14 mouse cellular contexts compared by ENCODE assay signal in the genomic region with DNA sequence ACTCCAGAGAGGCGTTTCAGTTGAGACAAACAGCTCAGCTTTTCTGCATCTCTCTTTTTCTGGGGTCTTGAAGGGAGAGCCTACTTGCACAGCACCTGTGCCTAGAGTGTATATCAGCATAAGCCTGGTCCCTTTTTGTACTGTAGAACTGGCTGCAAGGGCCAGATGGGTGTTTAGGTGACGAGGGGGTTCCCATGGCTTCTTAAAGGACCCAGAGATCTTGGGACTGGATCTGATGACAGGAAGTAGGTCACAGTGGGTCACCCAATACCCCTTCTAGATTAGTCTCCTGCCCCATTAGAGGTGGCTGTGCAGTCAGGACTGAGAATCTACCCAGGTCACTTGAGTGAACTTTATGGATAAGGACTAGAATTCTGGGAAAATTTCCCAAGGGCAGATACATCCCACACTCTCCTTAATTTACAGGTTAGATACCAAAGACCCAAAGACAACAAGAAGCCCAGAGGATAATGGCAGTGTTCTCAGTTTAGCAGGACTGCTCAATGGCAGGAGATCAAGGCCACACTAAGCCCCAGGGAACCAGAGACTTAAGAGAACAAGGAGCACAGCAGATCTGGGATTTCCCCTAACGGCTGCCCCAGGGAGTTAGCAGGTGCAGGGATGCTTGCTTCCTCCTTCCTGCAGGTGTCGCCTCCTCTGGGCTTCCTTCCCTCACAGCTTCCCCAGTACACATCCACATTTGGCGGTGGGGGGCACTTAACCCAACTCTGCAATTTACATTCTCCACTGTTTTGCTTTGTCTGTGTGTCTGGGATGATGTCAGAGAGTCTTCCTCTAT. TPM values are rescaled to one million over a fixed set of nuclear protein-coding genes. Genes with fewer than 3 reads are reported as not detected.
A peak's percentile ranks its signal among the peaks of the same experiment; 100 is the strongest.
DNase-seq lines count a peak whose midpoint lies in the region; ATAC-seq and TF ChIP-seq lines count a peak whose summit lies in the region.
"Had no signal": no experiment of that assay in that cellular context is flagged by ENCODE, and none has a peak within 500 bp of the region (broad histone marks: within the 10 kb centered on the region; RNA-seq: fewer than 3 reads in every experiment).

No protein-coding gene starts in this region.

- WGBS in heart, embryonic 16.5 days, result 55% methylated on average over 5 of the region's 5 CpGs

- no peak for TF ChIP-seq POLR2A in CH12.LX (IDR thresholded peaks at IDR 0.05; ENCODE audit: low read depth, low read length)

- H3K4me3 ChIP-seq in heart, embryonic 16.5 days (ENCODE audit: low read length), result no peak overlapping the region
- peak overlapping the region in 1 of 3 experiments; percentile 4 for H3K4me3 ChIP-seq in CH12.LX (replicated peaks in 1 of 3; ENCODE audit: low read depth in 2 of 3, low read length in 2 of 3, poor library complexity in 1 of 3)

- no peaks in the 10 kb centered on the region for H3K36me3 ChIP-seq in heart, embryonic 16.5 days (ENCODE audit: control insufficient read depth, insufficient read depth)
- H3K36me3 ChIP-seq in CH12.LX (replicated peaks in 1 of 2; ENCODE audit: control insufficient read depth in 1 of 2, insufficient read depth in 1 of 2, low read length in 1 of 2), result no peaks in the 10 kb centered on the region

- ATAC-seq in heart, embryonic 16.5 days (replicated peaks; ENCODE audit: extremely low read depth, insufficient read depth, low FRiP score), result 0 out of 2 replicates have a peak, but pooled peaks have one; percentile 33
- ATAC-seq: hindbrain, postnatal 0 days had no signal

- no peak overlapping the region for H3K4me2 ChIP-seq in heart, embryonic 16.5 days (ENCODE audit: low read depth, low read length)
- H3K4me2 ChIP-seq in CH12.LX (ENCODE audit: insufficient read depth, low read depth, poor library complexity, severe bottlenecking), result peak overlapping the region; percentile 45
- H3K4me2 ChIP-seq: midbrain, embryonic 11.5 days had no signal

- H3K79me2 ChIP-seq in CH12.LX (replicated peaks; ENCODE audit: control insufficient read depth, extremely low read depth, insufficient read depth, poor library complexity, severe bottlenecking), result no peaks in the 10 kb centered on the region

- dilution Hi-C loops in CH12.LX (cut with MboI; ENCODE audit: extremely low pct_ligation_motif_present, extremely low pct_unique_long_range_greater_than_20kb, low sequenced_read_pairs), result no loop called here

- intact Hi-C loops in heart, postnatal 10 days (cut with DNase I), result loop anchor here (5.0 kb wide), 1 partner anchor 54 kb away; no protein-coding TSS in a partner anchor

- peak; percentile 99 for TF ChIP-seq EP300 in CH12.LX (IDR thresholded peaks at IDR 0.05; ENCODE audit: low read length)

- TF ChIP-seq RAD21 in CH12.LX (IDR thresholded peaks at IDR 0.05; ENCODE audit: low read depth, low read length), result peak; percentile 37

- no peaks in the 10 kb centered on the region for H3K9me3 ChIP-seq in heart, embryonic 16.5 days (replicated peaks; ENCODE audit: control insufficient read depth, low read length)
- H3K9me3 ChIP-seq in CH12.LX (replicated peaks; ENCODE audit: low read length), result peaks cover 10% of the 10 kb centered on the region

- H3K4me1 ChIP-seq in heart, embryonic 16.5 days (ENCODE audit: control insufficient read depth, insufficient read depth, low read length), result peaks cover 6% of the 10 kb centered on the region
- H3K4me1 ChIP-seq in CH12.LX (ENCODE audit: control insufficient read depth in 1 of 2, insufficient read depth in 2 of 2), result peaks cover 63 to 82% of the 10 kb centered on the region in 2 experiments

- H3K27ac ChIP-seq in heart, embryonic 16.5 days (ENCODE audit: low read length), result peak overlapping the region; percentile 39; the same call in 1 of the 2 replicates
- peak overlapping the region; percentile 95 for H3K27ac ChIP-seq in CH12.LX (ENCODE audit: insufficient read depth, low read depth)
- H3K27ac ChIP-seq: hindbrain, postnatal 0 days; liver, embryonic 14.5 days had no signal

- TF ChIP-seq CTCF in CH12.LX (conservative IDR thresholded peaks at IDR 0.05 in 1 of 2, IDR thresholded peaks at IDR 0.05 in 1 of 2; ENCODE audit: low read depth in 2 of 2, low read length in 2 of 2), result peak in 1 of 2 experiments; percentile 68; a peak in 2 of 4 replicates

- DNase-seq in heart, postnatal 10 days, result no peak
- DNase-seq in CH12.LX (ENCODE audit: extremely low read depth), result peak; percentile 99
- DNase-seq in naive thymus-derived CD4-positive, alpha-beta T cell, adult 2 months (ENCODE audit: low read depth), result peak; percentile 69
- peak; percentile 65 to 75 for DNase-seq in thymus, postnatal 10 days (ENCODE audit: low spot score in 2 of 2)
- no peak for DNase-seq in urinary bladder, postnatal 14 days (ENCODE audit: low spot score)
- DNase-seq in adrenal gland, adult (ENCODE audit: inconsistent age in 2 of 2, low spot score in 1 of 2), result no peak
- no peak for DNase-seq in cerebellum, adult 9-10 months
- DNase-seq: adrenal gland, postnatal 36 days; cerebellum, adult 18-20 months; kidney, postnatal 14 days had no signal

- in situ Hi-C loops in CH12.LX (cut with MboI; ENCODE audit: low pct_ligation_motif_present, low pct_unique_long_range_greater_than_20kb, low sequenced_read_pairs), result no loop called here

- no peak overlapping the region for H3K9ac ChIP-seq in heart, embryonic 16.5 days (ENCODE audit: low read length)
- no peak overlapping the region for H3K9ac ChIP-seq in CH12.LX (ENCODE audit: insufficient read depth, low read depth)
- H3K9ac ChIP-seq: liver, embryonic 14.5 days had no signal

- no peaks in the 10 kb centered on the region for H3K27me3 ChIP-seq in heart, embryonic 16.5 days (ENCODE audit: control insufficient read depth, insufficient read depth, low read length)
- H3K27me3 ChIP-seq in CH12.LX (replicated peaks), result peaks cover 9% of the 10 kb centered on the region

TF ChIP-seq in CH12.LX, 34 proteins besides CTCF, POLR2A, EP300 and RAD21:
- TF ChIP-seq ZKSCAN1 (IDR thresholded peaks at IDR 0.05; ENCODE audit: borderline replicate concordance, low read depth, low read length) (no peak), ZMIZ1 (IDR thresholded peaks at IDR 0.05; ENCODE audit: low read depth, low read length) (no peak), UBTF (IDR thresholded peaks at IDR 0.05; ENCODE audit: low read depth, low read length) (no peak), MAZ (IDR thresholded peaks at IDR 0.05; ENCODE audit: low read depth, low read length) (peak; percentile 93), HCFC1 (IDR thresholded peaks at IDR 0.05; ENCODE audit: low read depth, low read length) (peak; percentile 17; the same call in 1 of the 2 replicates), GABPA (IDR thresholded peaks at IDR 0.05; ENCODE audit: insufficient replicate concordance, low read depth, low read length) (no peak), JUND (conservative IDR thresholded peaks at IDR 0.05; ENCODE audit: low read depth, low read length) (peak; percentile 46), ETS1 (conservative IDR thresholded peaks at IDR 0.05; ENCODE audit: low read depth, low read length) (peak; percentile 98), CHD2 (IDR thresholded peaks at IDR 0.05; ENCODE audit: low read length) (peak; percentile 82), ZNF384 (IDR thresholded peaks at IDR 0.05; ENCODE audit: low read depth, low read length) (no peak), ZC3H11A (IDR thresholded peaks at IDR 0.05; ENCODE audit: low read depth, low read length) (no peak), MEF2A (IDR thresholded peaks at IDR 0.05; ENCODE audit: borderline replicate concordance, low read depth, low read length) (peak; percentile 91), NRF1 (IDR thresholded peaks at IDR 0.05; ENCODE audit: low read depth, low read length) (no peak), SMC3 (IDR thresholded peaks at IDR 0.05; ENCODE audit: low read depth, low read length) (peak; percentile 53), MXI1 (IDR thresholded peaks at IDR 0.05; ENCODE audit: low read depth, low read length) (peak; percentile 42), IRF4 (IDR thresholded peaks at IDR 0.05; ENCODE audit: low read depth, low read length) (peak; percentile 94), USF2 (conservative IDR thresholded peaks at IDR 0.05; ENCODE audit: low read depth, low read length) (no peak; the same call in 1 of the 2 replicates), TBP (conservative IDR thresholded peaks at IDR 0.05; ENCODE audit: low read depth, low read length) (peak; percentile 52), RCOR1 (conservative IDR thresholded peaks at IDR 0.05; ENCODE audit: low read depth, low read length) (peak; percentile 97), MYC (IDR thresholded peaks at IDR 0.05; ENCODE audit: low read depth, low read length) (peak; percentile 77; the same call in 1 of the 2 replicates), ELF1 (IDR thresholded peaks at IDR 0.05; ENCODE audit: low read depth, low read length) (peak; percentile 80), CHD1 (IDR thresholded peaks at IDR 0.05; ENCODE audit: low read depth, low read length) (no peak), TCF12 (IDR thresholded peaks at IDR 0.05; ENCODE audit: low read depth, low read length) (peak; percentile 100), PAX5 (IDR thresholded peaks at IDR 0.05; ENCODE audit: low read length) (no peak), SIN3A (IDR thresholded peaks at IDR 0.05; ENCODE audit: low read length) (no peak), BHLHE40 (IDR thresholded peaks at IDR 0.05; ENCODE audit: low read depth, low read length) (peak; percentile 98), KAT2A (IDR thresholded peaks at IDR 0.05; ENCODE audit: insufficient replicate concordance, low read length) (peak; percentile 80), MAFK (IDR thresholded peaks at IDR 0.05; ENCODE audit: insufficient replicate concordance, low read length) (peak; percentile 54), JUN (IDR thresholded peaks at IDR 0.05; ENCODE audit: insufficient read depth, low read depth, low read length) (peak; percentile 42; the same call in 1 of the 2 replicates), MAX (IDR thresholded peaks at IDR 0.05; ENCODE audit: low read length) (peak; percentile 73), E2F4 (IDR thresholded peaks at IDR 0.05; ENCODE audit: insufficient replicate concordance, low read depth, low read length) (no peak), USF1 (IDR thresholded peaks at IDR 0.05; ENCODE audit: low read depth, low read length) (no peak), NELFE (IDR thresholded peaks at IDR 0.05; ENCODE audit: low read depth, low read length) (no peak), POLR2AphosphoS2 (IDR thresholded peaks at IDR 0.05; ENCODE audit: low read depth, low read length) (no peak)

RNA-seq across cellular contexts. Expression of gene Cdkn2aipnl, which starts 31.6 kb away (rescaled TPM):
- 73.0 and 81.1 TPM in 2 replicates for polyA plus RNA-seq in heart, embryonic 16.5 days (2015; fragmentation: Nextera tagmentation; extraction: Ambion mirVana)
- 10 to 100 TPM; 20.3 to 21.0 TPM for total RNA-seq in heart, postnatal 10 days (2021)
- total RNA-seq in CH12.LX (2012; rRNA removed), result 170 and 172 TPM in 2 replicates
- total RNA-seq in CH12.LX (2014; rRNA removed), result 256 and 271 TPM in 2 replicates
- polyA plus RNA-seq in CH12.LX (2012; ENCODE audit: insufficient read length, low read depth), result 200 and 219 TPM in 2 replicates

Comparison
In these comparisons a context has a peak if more than half of its experiments do, and no peak if none do; other contexts are left out.
1. DNase-seq: peak in CH12.LX (single experiment), naive thymus-derived CD4-positive, alpha-beta T cell, adult 2 months (single experiment) and thymus, postnatal 10 days (2 of 2); none in heart, postnatal 10 days (0 of 2), urinary bladder, postnatal 14 days (single experiment), adrenal gland, adult (0 of 2) and cerebellum, adult 9-10 months (single experiment).
2. RNA of gene Cdkn2aipnl, which starts 31.6 kb away (total RNA-seq): 170 to 271 TPM in CH12.LX; 20.3 to 21.0 TPM in heart, postnatal 10 days; every median in the first group is over 4 times any median in the second.